Comparison of ENCODE assay signal across 14 mouse cellular contexts in genomic region chr2:61032920-61033319, GRCm38 (mm10).
"Had no signal": no experiment of that assay in that cellular context is flagged by ENCODE, and none has a peak within 500 bp of the region (broad histone marks: within the 10 kb centered on the region; RNA-seq: fewer than 3 reads in every experiment).

No protein-coding gene starts in this region.

- H3K9ac ChIP-seq: limb, embryonic 13.5 days; liver, embryonic 12.5 days; liver, embryonic 15.5 days; midbrain, embryonic 13.5 days had no signal

- H3K27ac ChIP-seq: kidney, postnatal 0 days; layer of hippocampus, adult 2 months; limb, embryonic 10.5 days; limb, embryonic 13.5 days; liver, embryonic 12.5 days; liver, embryonic 15.5 days; macrophage; midbrain, embryonic 13.5 days had no signal

- H3K4me3 ChIP-seq: layer of hippocampus, adult 2 months; limb, embryonic 10.5 days; limb, embryonic 13.5 days; liver, embryonic 12.5 days; liver, embryonic 15.5 days; midbrain, embryonic 13.5 days had no signal

- H3K27me3 ChIP-seq: limb, embryonic 13.5 days; liver, embryonic 12.5 days; liver, embryonic 15.5 days; midbrain, embryonic 13.5 days had no signal

- ATAC-seq: intestine, postnatal 0 days; liver, embryonic 12.5 days; midbrain, embryonic 13.5 days had no signal

- H3K4me2 ChIP-seq: limb, embryonic 13.5 days; liver, embryonic 12.5 days; liver, embryonic 15.5 days; midbrain, embryonic 13.5 days had no signal

- H3K36me3 ChIP-seq: limb, embryonic 10.5 days; limb, embryonic 13.5 days; liver, embryonic 12.5 days; liver, embryonic 15.5 days; midbrain, embryonic 13.5 days had no signal

- H3K9me3 ChIP-seq: limb, embryonic 10.5 days; limb, embryonic 13.5 days; liver, embryonic 12.5 days; liver, embryonic 15.5 days; midbrain, embryonic 13.5 days had no signal

- H3K4me1 ChIP-seq: limb, embryonic 10.5 days; limb, embryonic 13.5 days; liver, embryonic 12.5 days; liver, embryonic 15.5 days; midbrain, embryonic 13.5 days had no signal

- DNase-seq: kidney, adult 2 months; kidney, postnatal 25 days; layer of hippocampus, adult 9-11 months; liver; thymus, postnatal 25 days had no signal
